Mouse (Mus musculus): ENCODE results near the gene Msh5.

- TF ChIP-seq POLR2A (IDR thresholded peaks at IDR 0.05; ENCODE audit: low read depth, low read length) (no peak), CTCF (IDR thresholded peaks at IDR 0.05; ENCODE audit: extremely low read depth, insufficient read length, insufficient replicate concordance, low read depth, low read length) (no peak)
Observed at GRCm38 (mm10) chr17:35068213-35068914, 21.8 kb upstream of the Msh5 start.
